Mouse (Mus musculus): ENCODE data around the gene Cyp2w1. TPM values are rescaled to one million over a fixed set of nuclear protein-coding genes. Genes with fewer than 3 reads are reported as not detected.

Gene Cyp2w1
- total RNA-seq (2015; ENCODE audit: low replicate concordance) (not detected in 2 replicates), total RNA-seq (2017; ENCODE audit: low replicate concordance) (not detected in 2 replicates)

DNA sequence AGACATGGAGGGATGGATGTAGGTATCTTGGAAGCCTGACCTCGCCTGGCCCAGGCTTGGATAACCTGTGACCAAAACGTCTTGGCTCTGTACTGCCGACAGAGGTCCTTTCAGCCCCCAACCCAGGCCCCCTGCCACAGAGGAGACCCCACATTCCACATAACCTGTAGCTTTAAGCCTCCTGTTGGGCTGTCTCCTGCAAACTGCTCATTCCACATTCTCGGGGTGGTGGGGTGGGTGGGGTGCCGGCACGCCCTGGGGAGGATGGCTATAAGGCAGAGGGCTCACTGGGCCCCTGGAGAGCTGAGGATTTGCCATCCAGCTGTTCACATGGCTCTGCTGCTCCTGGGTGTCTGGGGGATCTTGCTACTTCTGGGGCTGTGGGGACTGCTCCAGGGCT lies at the start of gene Cyp2w1:
Gene Cyp2w1, plus strand, starts transcription at position 301 of the 400 bp plus-strand sequence.
- no peak for ATAC-seq (replicated peaks; ENCODE audit: low FRiP score, poor library complexity, severe bottlenecking)

DNA sequence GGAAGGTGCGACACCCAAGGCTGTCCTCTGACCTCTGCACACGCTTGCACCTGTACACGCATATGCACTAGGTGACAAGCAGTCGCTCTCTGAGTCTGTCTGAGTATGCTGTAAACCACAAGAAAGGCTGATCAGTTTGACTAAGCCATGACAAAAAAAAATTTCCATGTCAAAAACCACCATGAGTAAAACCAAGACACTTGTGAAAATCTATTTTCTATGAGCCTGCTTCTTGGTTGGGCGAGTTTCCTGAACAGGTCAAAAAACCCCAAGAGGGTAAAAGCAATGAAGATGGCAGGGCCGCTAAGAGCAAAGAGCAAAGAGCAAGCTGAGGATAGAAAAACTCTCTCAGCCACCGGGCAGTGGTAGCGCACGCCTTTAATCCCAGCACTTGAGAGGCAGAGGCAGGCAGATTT lies 48.8 kb upstream of the Cyp2w1 start:
- no peak for ATAC-seq (replicated peaks; ENCODE audit: low FRiP score, poor library complexity, severe bottlenecking)

DNA sequence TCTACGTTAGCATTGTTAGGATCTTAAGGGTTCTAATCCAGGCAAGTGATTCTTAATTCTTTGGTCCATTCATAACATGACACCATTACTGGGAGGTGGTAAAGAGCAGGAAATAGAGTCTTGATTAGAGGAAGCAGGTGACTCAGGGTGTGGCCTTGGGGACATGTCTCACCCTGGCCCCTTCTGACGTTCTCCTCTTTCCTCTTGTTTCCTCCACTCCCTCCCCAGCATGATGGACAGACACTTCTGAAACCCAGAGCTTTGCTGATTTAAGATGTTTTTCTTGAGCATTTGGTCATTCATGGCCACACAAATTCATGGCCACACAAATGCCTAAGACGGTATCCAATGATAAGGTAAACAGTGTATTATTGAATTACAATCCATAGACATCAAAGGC lies 42.5 kb upstream of the Cyp2w1 start:
- no peak for ATAC-seq (replicated peaks; ENCODE audit: low FRiP score, poor library complexity, severe bottlenecking)

DNA sequence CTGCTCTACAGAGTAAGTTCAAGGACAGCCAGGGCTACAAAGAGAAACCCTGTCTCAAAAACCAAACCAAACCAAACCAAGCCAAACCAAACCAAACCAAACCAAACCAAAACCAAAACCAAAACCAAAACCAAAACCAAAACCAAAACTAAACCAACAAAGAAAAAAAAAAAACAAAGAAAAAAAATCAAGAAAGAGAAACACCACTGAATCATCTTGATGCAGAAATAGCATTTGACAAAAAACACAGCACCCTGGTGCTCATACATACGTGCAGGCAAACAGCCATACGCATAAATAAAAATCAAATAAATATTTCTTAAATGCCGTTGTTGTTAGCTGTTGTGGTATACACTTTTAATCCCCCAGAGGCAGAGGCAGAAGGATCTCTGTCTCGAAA lies 41.9 kb upstream of the Cyp2w1 start:
- ATAC-seq (replicated peaks; ENCODE audit: low FRiP score, poor library complexity, severe bottlenecking) = no peak

DNA sequence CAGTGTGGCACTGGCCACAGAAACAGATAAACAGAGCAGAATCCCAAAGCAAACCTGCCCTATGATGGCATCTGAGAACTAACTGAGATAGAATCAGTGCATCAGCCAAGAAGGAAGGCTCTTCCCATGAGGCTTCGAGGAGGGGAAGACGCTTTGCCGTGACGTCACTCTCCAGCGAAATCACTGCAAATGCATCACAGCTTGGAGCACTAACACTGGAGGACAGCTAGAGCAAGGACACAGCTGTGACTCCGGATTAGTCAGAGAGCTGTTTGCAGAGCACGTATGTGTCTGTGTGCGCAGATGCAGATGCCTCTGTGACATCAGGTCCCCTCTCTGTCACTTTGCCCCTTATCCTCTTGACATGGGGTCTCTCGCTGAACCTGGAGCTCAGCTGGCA lies 40.6 kb upstream of the Cyp2w1 start:
- ATAC-seq (replicated peaks; ENCODE audit: low FRiP score, poor library complexity, severe bottlenecking) = no peak

DNA sequence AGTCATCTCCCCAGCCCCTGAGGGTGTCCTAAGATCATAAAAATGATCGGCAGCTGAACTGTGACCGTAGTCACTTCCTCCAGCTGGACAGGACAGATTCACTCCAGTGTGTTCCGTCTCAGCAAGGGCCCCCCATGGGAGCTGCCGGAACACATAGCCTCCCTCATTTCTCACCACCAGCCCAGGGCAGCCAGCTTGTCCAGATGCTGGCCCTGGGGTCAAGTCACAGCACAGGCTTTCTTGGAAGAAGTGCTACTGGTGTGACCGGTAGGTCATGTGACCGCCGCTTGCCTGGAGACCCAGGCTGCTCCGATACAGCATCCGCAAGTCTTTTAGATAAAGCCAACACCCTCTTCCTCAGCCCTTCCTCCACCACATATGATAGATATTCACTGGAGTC lies 38.9 kb upstream of the Cyp2w1 start:
- no peak for ATAC-seq (replicated peaks; ENCODE audit: low FRiP score, poor library complexity, severe bottlenecking)

DNA sequence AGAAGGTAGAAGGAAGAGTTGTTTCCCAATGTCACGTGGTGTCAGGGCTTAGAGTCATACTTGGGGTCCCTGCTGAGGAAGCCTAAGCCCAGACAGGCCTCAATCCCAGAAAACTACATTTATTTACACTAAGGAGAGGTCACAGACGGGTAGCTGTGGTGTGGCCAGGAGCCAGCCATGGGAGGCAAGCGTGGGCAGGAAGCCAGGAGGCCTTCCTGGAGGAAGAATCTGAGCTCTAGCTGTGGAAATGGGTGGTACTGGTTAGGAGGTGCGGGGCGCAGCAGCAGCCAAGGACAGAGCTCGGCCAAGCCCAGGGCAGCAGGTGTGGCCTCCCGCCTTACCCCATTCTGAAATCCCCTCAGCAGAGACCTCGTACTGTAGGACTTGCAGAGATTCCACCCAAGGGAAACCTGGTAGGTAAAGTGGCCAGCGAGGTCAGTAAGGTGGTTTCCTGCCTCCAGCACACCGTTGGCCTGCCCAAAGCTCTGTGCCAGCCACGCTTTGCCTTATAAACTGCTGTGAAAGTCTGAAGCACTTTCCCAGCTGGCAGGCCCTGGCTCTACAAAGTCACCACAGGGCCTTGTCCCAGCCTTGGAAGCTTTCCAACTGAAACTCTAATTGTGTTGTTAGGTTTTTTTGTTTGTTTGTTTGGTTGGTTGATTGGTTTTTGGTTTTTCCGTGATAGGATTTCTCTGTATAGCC lies 37.3 kb upstream of the Cyp2w1 start:
- ATAC-seq (replicated peaks; ENCODE audit: low FRiP score, poor library complexity, severe bottlenecking) = no peak

DNA sequence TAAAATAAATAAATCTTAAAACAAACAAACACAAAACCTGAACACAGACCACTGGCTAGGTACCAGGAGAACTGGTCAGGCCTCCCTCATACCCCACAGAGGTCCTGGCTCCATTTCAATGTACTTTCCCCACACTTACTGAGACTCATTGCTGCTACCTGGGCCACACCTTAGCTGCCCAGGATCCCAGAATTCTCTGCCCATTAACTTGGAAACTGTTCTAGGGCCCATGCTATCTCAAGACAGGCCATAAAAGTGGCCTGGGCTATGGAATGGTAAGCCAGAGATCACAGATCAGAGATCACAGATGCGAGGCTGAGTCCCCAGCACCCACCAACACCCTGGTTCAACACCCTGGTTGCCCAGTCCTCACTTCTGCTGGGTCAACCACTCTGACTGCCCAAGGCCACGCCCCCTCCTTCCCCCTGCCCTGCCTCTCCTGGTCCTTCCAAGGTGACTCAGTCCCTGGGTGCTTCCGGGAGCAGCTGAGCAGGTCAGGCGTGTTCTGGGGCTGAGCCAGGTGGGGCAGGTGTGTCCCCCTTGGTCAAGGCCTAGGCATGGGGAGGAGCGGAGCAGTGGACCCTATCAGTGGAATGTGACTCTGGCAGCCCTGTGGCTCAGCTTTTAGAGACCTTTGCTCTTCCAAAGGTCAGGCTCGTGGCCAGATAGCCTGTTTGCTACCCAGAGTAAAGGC lies 35.3 kb upstream of the Cyp2w1 start:
- ATAC-seq (replicated peaks; ENCODE audit: low FRiP score, poor library complexity, severe bottlenecking) = no peak

DNA sequence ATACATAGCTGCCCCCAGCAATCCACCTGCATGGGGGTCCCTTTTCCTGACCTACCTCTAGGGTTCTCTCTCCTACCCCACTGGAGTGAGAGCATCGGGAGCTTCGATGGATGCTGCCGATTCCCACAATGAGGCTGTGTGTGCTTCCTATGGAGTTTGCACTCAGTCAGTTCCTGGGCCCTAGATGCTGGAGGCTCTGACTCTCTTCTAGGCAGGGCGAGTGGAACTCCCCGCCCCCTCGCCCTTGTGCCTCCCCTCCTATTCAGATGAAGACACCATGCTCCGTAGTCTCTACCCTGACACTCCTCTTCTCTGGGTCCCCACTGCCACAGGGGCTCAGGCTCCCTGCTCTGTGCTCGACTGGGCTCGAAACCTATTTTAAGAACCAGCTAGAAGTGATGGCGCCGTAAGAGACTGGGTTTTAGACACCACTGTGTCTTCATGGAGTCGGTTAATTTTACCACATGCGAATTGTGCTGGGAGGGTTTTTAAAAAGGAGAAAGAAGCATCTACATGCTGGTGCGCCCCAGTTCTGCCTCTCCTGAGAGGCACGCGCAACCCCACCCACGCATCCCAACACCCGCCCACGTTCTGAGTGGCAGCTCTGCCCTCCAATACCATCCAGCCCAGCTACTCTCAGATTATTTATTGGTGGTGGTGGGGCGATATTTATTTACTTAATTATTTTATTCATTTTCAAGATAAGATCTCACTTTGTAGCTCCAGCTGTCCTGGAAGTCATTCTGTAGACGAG lies 34.5 kb upstream of the Cyp2w1 start:
- ATAC-seq (replicated peaks; ENCODE audit: low FRiP score, poor library complexity, severe bottlenecking) = no peak

DNA sequence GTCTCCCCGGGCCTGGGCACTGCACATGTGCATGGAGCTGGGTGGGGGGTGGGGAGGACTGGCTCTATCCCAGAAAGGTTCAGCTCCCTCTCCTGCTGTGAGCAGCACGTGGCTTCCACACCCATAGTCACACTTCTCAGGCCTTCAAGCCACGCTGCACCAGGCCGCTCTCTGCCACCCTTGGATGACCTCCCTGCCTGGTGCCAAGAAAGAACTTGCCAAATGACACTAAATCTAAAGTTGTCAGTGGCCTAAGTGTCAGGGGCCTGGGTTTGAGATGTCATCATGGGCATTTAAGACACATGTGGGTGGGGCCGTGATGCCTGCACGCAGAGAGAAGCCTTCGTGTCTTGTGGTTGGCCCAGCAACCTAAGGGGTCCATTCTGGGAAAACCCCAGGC lies 32.0 kb upstream of the Cyp2w1 start:
- ATAC-seq (replicated peaks; ENCODE audit: low FRiP score, poor library complexity, severe bottlenecking) = no peak

DNA sequence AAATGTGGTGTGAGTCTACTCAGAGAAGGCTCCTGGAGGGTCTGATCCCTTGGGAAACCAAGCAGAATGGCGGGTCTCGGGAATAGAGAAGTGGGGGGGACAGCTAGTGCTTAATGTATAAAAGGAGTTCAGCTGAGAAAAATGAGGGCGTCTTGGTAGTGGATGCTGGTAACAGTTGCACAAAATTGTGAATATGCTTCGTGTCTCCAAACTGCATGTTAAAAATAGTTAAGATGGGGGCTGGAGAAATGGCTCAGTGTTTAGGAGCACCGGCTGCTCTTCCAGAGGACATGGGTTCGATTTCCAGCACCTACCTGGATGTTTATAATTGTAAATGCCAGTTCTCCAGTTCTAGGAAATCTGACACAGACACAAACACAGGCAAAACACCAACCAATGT lies 31.1 kb upstream of the Cyp2w1 start:
- no peak for ATAC-seq (replicated peaks; ENCODE audit: low FRiP score, poor library complexity, severe bottlenecking)

DNA sequence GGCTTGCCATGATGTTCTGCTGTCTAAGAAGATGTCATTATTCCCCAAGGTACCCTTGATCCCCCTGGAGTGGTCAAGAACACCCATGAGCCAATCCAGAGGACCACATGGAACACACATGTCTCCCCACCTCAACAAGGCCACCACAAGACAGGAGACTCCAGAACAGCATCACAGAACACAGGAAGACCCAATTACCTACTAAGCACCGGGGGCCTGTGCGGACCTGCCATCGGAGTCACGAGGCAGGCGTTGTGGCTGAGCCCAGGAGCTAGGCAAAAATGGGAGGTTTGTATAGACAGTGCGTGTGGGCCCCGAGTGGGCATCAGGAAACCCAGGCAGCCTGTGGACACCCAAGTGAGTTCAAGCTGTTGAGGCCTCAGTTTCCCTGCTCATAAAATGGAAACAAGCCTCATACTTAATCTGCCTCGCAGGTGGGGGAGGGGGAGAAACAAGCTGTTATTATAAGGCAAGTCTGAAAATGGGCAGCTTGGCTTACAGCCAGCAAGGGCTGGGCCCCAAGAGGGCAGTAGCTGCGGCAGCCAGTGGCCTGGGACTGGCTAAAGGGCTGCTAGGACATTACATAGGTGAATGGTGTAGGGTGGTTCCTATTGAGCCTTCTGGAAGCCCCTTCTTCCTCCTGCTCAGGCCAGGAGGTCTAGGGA lies 29.0 kb upstream of the Cyp2w1 start:
- ATAC-seq (replicated peaks; ENCODE audit: low FRiP score, poor library complexity, severe bottlenecking) = no peak

DNA sequence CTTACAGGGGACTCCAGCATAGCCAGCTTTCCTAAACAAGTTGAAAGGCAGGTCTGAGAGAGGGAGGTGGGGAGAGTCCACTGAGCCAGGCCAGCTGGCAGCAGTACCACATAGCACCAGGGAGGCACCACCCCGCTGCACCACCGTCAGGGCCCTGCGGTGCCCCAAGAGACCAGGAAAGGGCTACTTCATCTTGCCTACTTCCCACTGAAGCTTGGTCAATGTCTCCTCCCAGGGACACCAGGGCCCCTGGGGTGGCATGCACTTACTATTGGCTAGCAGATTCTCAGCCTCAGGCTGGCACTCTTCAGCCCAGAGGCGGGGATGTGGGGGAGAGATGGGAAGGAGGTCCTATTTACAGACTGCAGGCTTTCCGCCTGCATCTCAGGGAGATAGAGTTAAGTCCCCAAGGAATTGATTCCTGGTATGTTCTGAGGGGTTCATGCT lies 28.3 kb upstream of the Cyp2w1 start:
- no peak; the same call in 1 of the 2 replicates for ATAC-seq (replicated peaks; ENCODE audit: low FRiP score, poor library complexity, severe bottlenecking)

DNA sequence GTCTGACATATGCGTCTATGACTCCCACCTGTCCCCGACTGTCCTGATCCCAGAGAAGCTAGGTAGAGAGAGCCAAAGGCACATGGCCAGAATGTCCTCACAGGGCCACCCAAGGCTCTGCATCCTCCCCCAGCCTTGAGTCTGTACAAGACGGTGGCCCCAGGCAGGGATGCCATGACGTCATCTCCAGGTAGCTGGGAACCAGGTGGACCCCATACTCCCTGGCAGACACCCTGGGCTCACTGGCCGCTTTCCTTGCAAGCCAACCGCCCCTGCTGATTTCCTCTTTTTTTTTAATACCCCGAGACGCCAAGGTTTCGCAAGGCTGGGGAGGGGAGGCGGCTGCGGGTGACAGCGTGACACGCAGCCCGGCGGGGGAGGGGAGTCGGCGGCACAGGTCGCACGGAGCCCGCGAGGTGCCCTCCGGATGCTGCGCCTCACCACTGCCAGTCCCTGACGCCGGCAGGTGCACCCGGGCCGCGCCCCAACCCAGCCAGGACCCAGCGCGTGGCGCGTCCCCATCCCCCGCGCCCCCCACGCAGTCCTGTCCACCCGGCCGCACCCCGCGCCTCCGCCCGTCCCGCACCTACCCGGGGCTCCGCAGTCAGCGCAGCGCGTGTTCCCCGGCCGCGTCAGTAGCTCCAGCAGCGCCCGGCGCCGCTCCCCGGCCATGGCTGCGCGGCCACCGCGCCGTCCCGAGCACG lies 27.6 kb upstream of the Cyp2w1 start:
- no peak for ATAC-seq (replicated peaks; ENCODE audit: low FRiP score, poor library complexity, severe bottlenecking)

DNA sequence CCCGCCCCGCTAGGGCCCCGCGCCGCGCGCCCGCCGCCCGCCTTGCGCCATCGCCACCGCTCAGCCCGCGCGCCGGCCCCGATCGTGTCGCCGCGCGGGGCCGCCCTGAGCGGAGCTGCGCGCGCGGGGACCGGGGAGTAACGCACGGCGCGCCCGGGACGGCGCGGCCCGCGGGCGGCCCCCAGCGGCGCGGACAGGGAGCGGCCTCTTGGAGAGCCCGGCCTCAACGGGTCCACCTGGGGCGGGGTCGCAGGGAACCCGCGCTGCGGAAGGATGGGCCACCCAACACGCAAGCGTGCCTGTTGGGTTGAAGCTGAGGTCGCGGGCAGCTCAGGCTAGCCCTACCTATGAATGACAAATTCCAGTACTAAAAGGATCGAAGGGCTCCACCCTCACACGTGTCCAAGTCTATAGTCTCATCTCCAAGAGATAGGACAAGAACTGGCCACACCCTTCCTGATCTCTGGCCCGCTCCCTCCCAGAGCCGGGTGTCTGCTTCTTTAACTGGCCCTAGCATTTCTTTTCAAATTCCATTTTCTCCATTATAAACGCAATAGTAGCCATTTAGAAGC lies 26.9 kb upstream of the Cyp2w1 start, which contains the start of gene Adap1:
Gene Adap1, minus strand, starts transcription at position 228 of the 572 bp plus-strand sequence.
- ATAC-seq (replicated peaks; ENCODE audit: low FRiP score, poor library complexity, severe bottlenecking) = no peak

DNA sequence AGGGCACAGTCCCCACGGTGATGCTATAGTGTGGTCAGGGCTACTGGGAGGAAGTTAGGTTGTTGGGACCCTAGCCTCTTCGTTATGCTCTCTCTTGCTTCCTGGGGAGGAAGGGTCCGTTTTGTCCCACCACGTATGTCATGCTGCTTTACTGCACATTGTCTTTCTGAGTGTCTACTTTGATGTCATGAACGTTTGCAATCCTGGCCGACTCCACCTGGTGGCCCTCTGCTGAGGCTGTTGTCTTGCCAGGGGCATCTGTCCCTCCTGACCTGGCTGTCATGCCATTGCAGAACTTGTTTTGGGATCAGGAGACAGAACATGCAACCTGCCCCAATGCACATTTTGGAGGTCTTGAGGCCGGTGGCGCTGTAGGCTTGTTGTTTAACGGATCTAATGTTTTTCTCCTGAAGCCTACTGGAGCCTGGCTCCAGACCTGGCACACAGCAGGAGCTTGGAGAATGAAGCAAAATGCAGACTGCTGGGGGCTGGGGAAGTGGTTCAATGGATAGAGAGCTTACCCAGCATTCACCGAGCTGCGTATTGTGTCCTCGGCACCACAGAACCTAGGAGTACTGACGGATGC lies 26.2 kb upstream of the Cyp2w1 start:
- ATAC-seq (replicated peaks; ENCODE audit: low FRiP score, poor library complexity, severe bottlenecking) = no peak

DNA sequence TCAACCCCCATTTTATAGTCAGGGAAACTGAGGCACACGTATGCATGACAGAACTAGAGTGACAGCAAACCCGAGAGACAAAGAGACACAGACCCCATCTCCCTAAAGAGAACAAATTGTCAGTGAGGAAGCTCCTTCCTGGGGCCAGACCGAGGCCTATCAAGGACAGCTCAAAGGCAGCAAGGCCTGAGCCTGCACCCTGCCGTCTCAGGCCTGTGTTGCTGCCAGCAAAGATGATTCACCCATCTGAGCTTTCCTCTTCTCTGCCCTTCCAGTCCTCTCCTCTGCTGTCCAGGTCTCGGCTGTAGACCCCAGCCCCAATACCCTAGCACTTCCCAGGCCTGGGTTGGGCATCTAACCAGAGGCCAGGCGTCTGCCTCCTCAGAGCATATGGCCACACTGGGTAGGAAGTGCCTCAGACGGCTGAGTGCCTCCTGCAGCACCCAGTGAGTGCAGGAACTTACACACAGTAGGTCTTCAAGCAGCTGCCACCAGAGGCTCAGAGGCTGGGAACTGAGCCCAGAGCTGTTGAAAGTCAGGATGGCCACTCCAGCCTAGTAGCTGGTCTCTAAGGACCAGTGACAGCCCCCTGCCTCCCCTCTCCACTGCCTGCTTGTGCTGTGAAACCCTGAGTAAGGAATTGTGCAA lies 25.3 kb upstream of the Cyp2w1 start:
- no peak for ATAC-seq (replicated peaks; ENCODE audit: low FRiP score, poor library complexity, severe bottlenecking)

DNA sequence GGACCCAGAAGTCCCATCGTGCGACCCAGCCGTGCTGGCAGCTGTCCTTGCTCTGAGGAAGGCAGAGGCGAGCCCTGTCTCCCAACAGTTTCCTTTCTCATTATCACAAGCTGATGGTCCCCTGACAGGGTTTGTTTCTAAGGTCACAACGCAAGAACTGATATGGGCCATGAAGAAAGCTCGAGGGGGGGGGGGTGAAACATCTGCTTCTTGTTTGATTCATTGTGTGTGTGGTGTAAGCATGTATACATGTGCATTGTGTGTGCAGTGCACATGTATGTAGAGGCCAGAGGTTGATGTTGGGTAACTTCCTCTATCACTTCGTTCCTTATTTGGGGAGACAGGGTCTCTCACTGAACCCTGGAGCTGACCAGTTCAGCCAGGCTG lies 24.8 kb upstream of the Cyp2w1 start:
- ATAC-seq (replicated peaks; ENCODE audit: low FRiP score, poor library complexity, severe bottlenecking) = no peak

All from erythroblast, adult 5-6 weeks (primary cell).